Mouse (Mus musculus) heart, adult 2 months (tissue): ENCODE measurements at regions not wholly inside any gene's neighbourhood (a gene's known extent, or its start where the extent isn't known, plus 50 kb on each side); places are given as distances from the start of the nearest gene placed in this dataset.

ENCODE experiments used
- CTCF ChIP-seq: fragments of 200-600 bp; IDR thresholded peaks from 2 replicates; pipeline ENCODE4 v1.8.1; 2022; ENCODE audit warnings: antibody characterized with exemption, mild to moderate bottlenecking, moderate library complexity
- EP300 ChIP-seq: fragments of 200-500 bp; IDR thresholded peaks from 2 replicates; pipeline ENCODE4 v1.6.1; 2011; ENCODE audit warnings: low read depth, low read length, control low read depth; ENCODE audit not compliant: insufficient read depth
- POLR2A ChIP-seq: fragments of 200-500 bp; IDR thresholded peaks from 2 replicates; pipeline ENCODE4 v1.6.1; 2011; ENCODE audit warnings: mild to moderate bottlenecking, low read depth, low read length, control low read depth; ENCODE audit not compliant: insufficient read depth

GRCm38 (mm10) chr15:38570144-38570543, 1144.8 kb downstream of the 4930447A16Rik start:
- TF ChIP-seq CTCF (no peak), POLR2A (no peak), EP300 (no peak)
